Mouse (Mus musculus): ENCODE measurements around the gene Pno1.

Gene Pno1

GRCm38 (mm10) chr11:17172300-17172699, 39.1 kb downstream of the Pno1 start:
- DNase-seq: no peak

- no peak for DNase-seq
These were observed 40.2 kb downstream of the Pno1 start for GRCm38 (mm10) chr11:17170938-17171729.

GRCm38 (mm10) chr11:17169262-17169661, 42.1 kb downstream of the Pno1 start:
- DNase-seq: no peak

- no peak for DNase-seq
These were observed 44.7 kb downstream of the Pno1 start for GRCm38 (mm10) chr11:17166627-17167026.

- DNase-seq: no peak
These were observed 47.4 kb downstream of the Pno1 start for GRCm38 (mm10) chr11:17163956-17164355.

- peak; percentile 69 for DNase-seq
These were observed 51.1 kb downstream of the Pno1 start for GRCm38 (mm10) chr11:17160242-17160641.

- peak; percentile 38 for DNase-seq
These were observed 51.6 kb downstream of the Pno1 start for GRCm38 (mm10) chr11:17159738-17160241.

GRCm38 (mm10) chr11:17158858-17159737, 52.3 kb downstream of the Pno1 start, which contains the start of gene Ppp3r1:
TSS of gene Ppp3r1 (plus strand) at chr11:17159263.
- DNase-seq: peak; percentile 98
